Mouse (Mus musculus) midbrain, postnatal 0 days (tissue): ENCODE results near the gene Rasal2. TPM values are rescaled to one million over a fixed set of nuclear protein-coding genes. Genes with fewer than 3 reads are reported as not detected.

Experiments
- ATAC-seq: fragments of 200-750 bp; cut with Nextera tagmentation; 2 replicates; pipeline ENCODE4 v1.8.0; 2017; ENCODE audit warnings: moderate number of reproducible peaks, mild to moderate bottlenecking, moderate TSS enrichment, moderate library complexity; ENCODE audit not compliant: low FRiP score
- DNase-seq: peaks from one replicate; pipeline ENCODE4 v3.0.0-alpha.2; 2015; ENCODE audit warnings: low spot score
- H3K27ac ChIP-seq: fragments of 300-500 bp; sonication (generic); 2 replicates; pipeline ENCODE4 v1.5.1; 2014; ENCODE audit warnings: low read depth, mild to moderate bottlenecking, low read length, mixed read lengths
- H3K27me3 ChIP-seq: fragments of 300-500 bp; sonication (generic); 2 replicates; pipeline ENCODE4 v1.6.1; 2014; ENCODE audit warnings: low read length, control low read depth, mixed read lengths; ENCODE audit not compliant: insufficient read depth
- H3K36me3 ChIP-seq: fragments of 300-500 bp; sonication (generic); 2 replicates; pipeline ENCODE4 v1.6.1; 2014; ENCODE audit warnings: low read length, control low read depth, mixed read lengths; ENCODE audit not compliant: insufficient read depth
- H3K4me1 ChIP-seq: fragments of 300-500 bp; sonication (generic); 2 replicates; pipeline ENCODE4 v1.6.1; 2014; ENCODE audit warnings: mild to moderate bottlenecking, control low read depth, antibody characterized with exemption, low read length, mixed read lengths; ENCODE audit not compliant: insufficient read depth
- H3K4me2 ChIP-seq: fragments of 300-500 bp; sonication (generic); 2 replicates; pipeline ENCODE4 v1.6.1; 2014; ENCODE audit warnings: low read depth, mild to moderate bottlenecking, low read length, mixed read lengths; ENCODE audit not compliant: poor library complexity, severe bottlenecking
- H3K4me3 ChIP-seq: fragments of 300-500 bp; sonication (generic); 2 replicates; pipeline ENCODE4 v1.5.1; 2014; ENCODE audit warnings: low read depth, mild to moderate bottlenecking, low read length, moderate library complexity
- H3K9ac ChIP-seq: fragments of 300-500 bp; sonication (generic); replicated peaks from 2 replicates; pipeline ENCODE4 v1.6.1; 2014; ENCODE audit warnings: mild to moderate bottlenecking, low read length, moderate library complexity, mixed read lengths; ENCODE audit not compliant: poor library complexity, severe bottlenecking
- H3K9me3 ChIP-seq: fragments of 300-500 bp; sonication (generic); 2 replicates; pipeline ENCODE4 v1.6.1; 2016; ENCODE audit warnings: low read length, control low read depth
- CTCF ChIP-seq: IDR thresholded peaks from 2 replicates; pipeline ENCODE4 v1.5.1; 2016; ENCODE audit warnings: antibody characterized with exemption, mild to moderate bottlenecking
- WGBS: fragments of 180-500 bp; shearing (Covaris S2); extraction: QIAGEN DNeasy Blood & Tissue Kit; methylation state at CpG from one replicate; pipeline ENCODE4 v1.1.7; 2014; 5-methylcytosine and 5-hydroxymethylcytosine counted together
- polyA plus RNA-seq: library from polyadenylated mRNA; unstranded; fragments of >200 nt; fragmentation: Nextera tagmentation; extraction: Ambion mirVana; gene quantifications from 2 replicates; pipeline ENCODE4 v1.2.1, GENCODE M21; 2015
- total RNA-seq: library from RNA; depleted of rRNA; stranded (reverse); fragments of >200 nt; gene quantifications from 2 replicates; pipeline ENCODE4 v1.2.3, GENCODE M21; 2014

The Rasal2 gene
- total and polyA plus RNA-seq, 2 experiments from 2014 or later: 36.3 to 41.2 TPM

GRCm38 (mm10) chr1:157435926-157436325, 23.5 kb upstream of the Rasal2 start:
- Histone ChIP-seq H3K9me3 (no peaks in the 10 kb centered on the region), H3K27me3 (no peaks in the 10 kb centered on the region), H3K36me3 (no peaks in the 10 kb centered on the region), H3K9ac (no peak overlapping the region), H3K4me3 (no peak overlapping the region), H3K4me1 (0 out of 2 replicates have a peak, but pooled peaks cover 2% of the 10 kb centered on the region), H3K27ac (no peak overlapping the region), H3K4me2 (no peak overlapping the region)
- no peak for DNase-seq
- no peak for ATAC-seq
- TF ChIP-seq CTCF: no peak
- WGBS: 89% methylated on average over 6 of the region's 6 CpGs

- no peak for TF ChIP-seq CTCF
- Histone ChIP-seq H3K27ac (no peak overlapping the region), H3K4me3 (no peak overlapping the region), H3K4me1 (no peaks in the 10 kb centered on the region), H3K9me3 (no peaks in the 10 kb centered on the region), H3K27me3 (no peaks in the 10 kb centered on the region), H3K4me2 (no peak overlapping the region), H3K9ac (no peak overlapping the region), H3K36me3 (no peaks in the 10 kb centered on the region)
- DNase-seq (no peak), ATAC-seq (no peak)
- WGBS: 97% methylated on average over 4 of the region's 4 CpGs
Measured at GRCm38 (mm10) chr1:157434404-157434803, 22.0 kb upstream of the Rasal2 start.

GRCm38 (mm10) chr1:157433316-157433715, 20.9 kb upstream of the Rasal2 start:
- Histone ChIP-seq H3K9me3 (no peaks in the 10 kb centered on the region), H3K27ac (no peak overlapping the region), H3K4me3 (no peak overlapping the region), H3K4me1 (no peaks in the 10 kb centered on the region), H3K9ac (no peak overlapping the region), H3K4me2 (no peak overlapping the region), H3K27me3 (no peaks in the 10 kb centered on the region), H3K36me3 (no peaks in the 10 kb centered on the region)
- DNase-seq (no peak), ATAC-seq (no peak)
- no peak for TF ChIP-seq CTCF
- 38% methylated on average over 3 of the region's 3 CpGs for WGBS

GRCm38 (mm10) chr1:157428366-157428765, 16.0 kb upstream of the Rasal2 start:
- Histone ChIP-seq H3K4me1 (no peaks in the 10 kb centered on the region), H3K27ac (no peak overlapping the region), H3K9me3 (no peaks in the 10 kb centered on the region), H3K36me3 (no peaks in the 10 kb centered on the region), H3K27me3 (no peaks in the 10 kb centered on the region), H3K4me3 (no peak overlapping the region), H3K4me2 (no peak overlapping the region), H3K9ac (no peak overlapping the region)
- DNase-seq (no peak), ATAC-seq (no peak)
- no peak for TF ChIP-seq CTCF
- WGBS: 91% methylated on average over 3 of the region's 3 CpGs

- WGBS: 86% methylated on average over 4 of the region's 4 CpGs
- Histone ChIP-seq H3K9me3 (no peaks in the 10 kb centered on the region), H3K27ac (no peak overlapping the region), H3K36me3 (no peaks in the 10 kb centered on the region), H3K4me3 (no peak overlapping the region), H3K4me1 (no peaks in the 10 kb centered on the region), H3K27me3 (no peaks in the 10 kb centered on the region), H3K9ac (no peak overlapping the region), H3K4me2 (no peak overlapping the region)
- no peak for TF ChIP-seq CTCF
- DNase-seq (no peak), ATAC-seq (no peak)
Measured at GRCm38 (mm10) chr1:157427604-157428003, 15.2 kb upstream of the Rasal2 start.

GRCm38 (mm10) chr1:157426933-157427332, 14.5 kb upstream of the Rasal2 start:
- WGBS: 49% methylated on average over 1 of the region's 1 CpGs
- Histone ChIP-seq H3K9ac (no peak overlapping the region), H3K36me3 (no peaks in the 10 kb centered on the region), H3K4me1 (no peaks in the 10 kb centered on the region), H3K4me2 (no peak overlapping the region), H3K27ac (no peak overlapping the region), H3K27me3 (no peaks in the 10 kb centered on the region), H3K9me3 (no peaks in the 10 kb centered on the region), H3K4me3 (no peak overlapping the region)
- DNase-seq: no peak
- no peak for TF ChIP-seq CTCF
- ATAC-seq: no peak
